Mouse (Mus musculus) stomach, postnatal 0 days (tissue): Measurements from ENCODE around the gene Fam169b.

ENCODE experiments used
- CTCF ChIP-seq: IDR thresholded peaks from 2 replicates; pipeline ENCODE4 v1.5.1; 2016; ENCODE audit warnings: antibody characterized with exemption, low read depth, mild to moderate bottlenecking, moderate library complexity
- EP300 ChIP-seq: optimal IDR thresholded peaks from 2 replicates; pipeline ENCODE3; 2016; ENCODE audit warnings: antibody characterized with exemption

GRCm38 (mm10) chr7:68277897-68278270 is 4.2 kb downstream of the Fam169b start:
- no peak for TF ChIP-seq CTCF
- no peak for TF ChIP-seq EP300
